Mouse (Mus musculus): ENCODE measurements around the gene Dcaf6. TPM values are rescaled to one million over a fixed set of nuclear protein-coding genes. Genes with fewer than 3 reads are reported as not detected.

Gene Dcaf6
- 10 to 100 TPM; 50.5 to 57.9 TPM for total RNA-seq (2021)
- long read RNA-seq, experiment 1, full-length matches to known transcripts, result 9 of 20 reads
- long read RNA-seq, experiment 1, partial matches to known transcripts, result 5 of 20 reads
- long read RNA-seq, experiment 1, other reads (novel, unspliced or antisense), result 6 of 20 reads
- long read RNA-seq, experiment 2, full-length matches to known transcripts, result 7 of 11 reads
- long read RNA-seq, experiment 2, partial matches to known transcripts, result 2 of 11 reads
- long read RNA-seq, experiment 2, other reads (novel, unspliced or antisense), result 2 of 11 reads

GRCm38 (mm10) chr1:165460360-165460800 lies at the start of gene Dcaf6, which contains the start of gene Mpc2:
Dcaf6 (minus strand) TSS chr1:165460475.
Mpc2 (plus strand) TSS chr1:165460637.
- peak; percentile 100 for DNase-seq

- no peak for DNase-seq
Measured at GRCm38 (mm10) chr1:165506303-165506702, 46.0 kb upstream of the Dcaf6 start.

- DNase-seq, result peak; percentile 75
Measured at GRCm38 (mm10) chr1:165503307-165504024, 43.2 kb upstream of the Dcaf6 start.

GRCm38 (mm10) chr1:165498856-165499255 lies 38.6 kb upstream of the Dcaf6 start:
- no peak for DNase-seq

GRCm38 (mm10) chr1:165489197-165489596 lies 28.9 kb upstream of the Dcaf6 start:
- no peak for DNase-seq

DNA sequence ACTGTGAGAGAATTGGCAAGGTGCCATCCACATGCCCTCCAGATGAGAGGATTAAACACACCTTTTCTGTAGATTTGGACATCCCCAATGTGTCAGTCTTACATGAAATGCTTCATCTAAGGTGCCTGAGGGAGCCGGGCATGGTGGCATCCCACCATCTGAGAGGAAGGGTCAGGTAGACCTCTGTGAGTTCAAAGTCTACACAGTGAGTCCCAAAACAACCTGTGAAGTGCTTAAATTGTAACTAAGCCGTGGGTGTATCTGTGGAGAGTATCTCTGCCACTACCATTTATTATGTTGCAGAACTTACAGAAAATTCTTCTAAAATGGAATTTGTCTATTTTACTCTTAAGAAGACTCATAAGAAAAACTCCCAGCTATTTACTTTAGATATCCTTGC lies 25.8 kb upstream of the Dcaf6 start:
- DNase-seq, result no peak

- no peak for DNase-seq
Measured at GRCm38 (mm10) chr1:165484688-165485233, 24.5 kb upstream of the Dcaf6 start, which contains the start of gene Adcy10. Adcy10 (plus strand) TSS chr1:165485183.

- no peak for DNase-seq
Measured at GRCm38 (mm10) chr1:165471490-165471889, 11.2 kb upstream of the Dcaf6 start.

DNA sequence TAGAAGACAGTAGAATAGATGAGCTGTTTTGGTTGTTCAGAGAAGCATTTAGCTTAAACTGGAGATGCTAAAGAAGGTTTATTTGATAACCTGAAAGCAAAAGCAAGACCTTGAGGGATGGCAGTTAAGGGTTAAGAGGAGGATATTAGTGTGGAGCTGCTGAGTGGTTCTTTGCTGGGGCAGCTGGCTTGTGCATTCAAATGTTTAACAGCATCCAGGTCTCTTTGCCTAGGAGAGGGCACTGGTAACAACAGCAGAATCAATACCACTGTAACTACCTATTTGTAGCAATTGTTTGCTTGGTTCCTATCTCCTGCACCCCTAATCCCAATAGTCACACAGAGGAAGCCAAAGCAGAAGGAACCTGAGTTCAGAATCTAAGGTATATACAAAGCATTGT lies 9.4 kb upstream of the Dcaf6 start:
- DNase-seq, result no peak

DNA sequence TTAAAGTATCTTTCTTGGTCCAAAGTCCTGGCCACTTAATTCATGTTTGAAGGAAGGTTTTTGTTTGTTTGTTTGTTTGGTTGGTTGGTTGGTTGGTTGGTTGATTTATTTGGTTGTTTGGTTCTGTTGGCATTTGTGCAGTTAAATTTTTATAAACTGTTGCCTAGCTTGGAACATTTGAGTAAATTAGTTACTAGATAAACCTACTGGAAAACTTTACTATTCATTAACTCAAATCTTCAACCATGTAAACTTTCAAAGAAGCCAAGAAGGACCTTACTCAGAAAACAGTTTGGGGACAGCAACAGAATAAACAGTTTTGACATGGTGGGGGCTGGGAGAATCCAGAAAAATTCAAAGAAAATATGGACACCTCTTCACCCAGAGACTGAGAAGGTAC lies 8.7 kb upstream of the Dcaf6 start:
- no peak for DNase-seq

DNA sequence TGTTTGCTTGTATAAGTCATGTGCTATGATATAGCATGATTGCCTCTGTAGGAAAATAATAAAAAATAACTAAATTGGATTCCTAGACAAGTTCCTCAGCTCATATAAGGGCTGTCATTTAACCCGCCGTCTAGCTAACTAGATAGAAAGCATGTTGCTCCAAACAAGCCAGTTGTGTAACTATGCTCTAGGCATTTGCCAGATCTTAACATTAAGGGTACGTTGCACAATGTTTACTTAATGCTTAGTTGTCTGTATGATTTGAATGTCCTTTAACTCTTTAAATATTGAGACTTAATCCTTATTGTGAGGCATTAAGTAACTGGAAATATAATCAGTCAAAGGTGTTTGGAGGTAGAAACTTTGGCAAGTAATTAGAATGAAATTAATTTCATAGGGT lies 4.3 kb upstream of the Dcaf6 start:
- DNase-seq, result no peak

DNA sequence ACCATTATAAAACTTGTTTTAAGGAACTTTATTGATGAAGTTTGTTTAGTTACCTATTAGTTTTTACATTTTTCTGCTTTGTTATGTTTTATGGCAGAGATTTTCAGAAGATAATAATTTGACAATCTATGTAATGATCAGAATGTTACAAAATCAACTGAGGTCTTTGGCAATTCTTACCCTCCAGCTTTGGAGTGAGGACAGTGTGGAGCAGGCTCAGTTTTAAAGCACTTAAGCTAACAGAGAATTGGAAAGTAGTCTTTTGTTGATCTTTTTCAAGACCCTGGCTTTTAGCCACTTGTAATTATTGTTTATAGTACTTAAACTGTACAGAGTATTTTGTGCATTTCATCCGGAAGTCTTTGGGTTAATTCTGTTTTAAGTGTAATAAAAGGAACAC lies 2.6 kb upstream of the Dcaf6 start:
- DNase-seq, result no peak

- DNase-seq, result peak; percentile 56
Measured at GRCm38 (mm10) chr1:165461681-165462080, 1.4 kb upstream of the Dcaf6 start.

DNA sequence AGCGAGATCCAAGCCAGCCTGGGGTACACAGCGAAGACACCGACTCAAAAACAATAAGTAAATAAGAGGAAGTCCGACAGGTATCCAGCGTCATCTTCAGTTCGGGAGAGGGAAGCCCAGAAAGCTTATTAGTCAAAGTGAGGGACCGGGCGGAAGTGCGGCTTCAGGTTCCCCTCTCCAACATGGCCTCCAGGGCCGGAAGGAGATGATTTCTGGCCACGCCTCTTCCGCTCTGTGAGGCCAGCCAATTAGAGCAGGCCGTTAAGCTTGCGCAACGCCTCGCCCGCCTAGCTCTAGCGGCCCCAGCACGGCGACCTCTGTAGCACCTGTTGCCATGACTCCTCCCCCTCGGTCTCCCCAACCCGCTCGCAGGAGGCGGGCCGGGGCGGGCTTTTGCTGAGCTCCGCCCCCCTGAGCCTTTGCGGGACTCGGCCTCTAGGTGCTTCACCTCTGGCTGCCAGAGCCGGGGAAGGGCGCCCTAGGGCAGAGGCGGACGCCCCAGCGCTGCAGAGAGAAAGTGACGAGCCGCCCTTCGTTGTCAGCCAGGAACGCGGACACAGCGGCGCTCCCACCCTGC lies 614 bp upstream of the Dcaf6 start:
- peak; percentile 100 for DNase-seq

- peak; percentile 72 for DNase-seq
Measured at GRCm38 (mm10) chr1:165459503-165460181, 633 bp downstream of the Dcaf6 start.

DNA sequence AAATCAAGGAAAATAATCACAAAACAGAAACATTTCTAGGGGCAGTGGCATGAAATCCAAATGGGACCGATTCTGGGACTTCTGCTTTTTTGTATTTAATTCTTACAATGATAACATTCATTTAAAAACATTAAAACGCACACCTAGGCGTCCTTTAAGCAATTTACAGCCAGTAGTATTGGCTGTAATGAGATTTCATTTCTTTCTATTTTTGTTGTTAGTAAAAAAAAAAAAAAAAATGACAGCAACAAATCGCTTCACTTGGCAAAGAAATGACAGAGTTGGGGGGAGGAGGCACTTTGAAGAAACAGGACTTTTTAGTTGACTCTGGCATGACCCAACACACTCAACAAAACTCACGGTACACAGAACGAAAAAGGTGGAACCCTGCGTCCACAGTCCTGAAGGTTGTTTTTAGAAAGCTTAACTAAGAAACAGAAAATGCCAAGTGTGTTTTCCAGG lies 1.2 kb downstream of the Dcaf6 start:
- no peak for DNase-seq

- no peak for DNase-seq
Measured at GRCm38 (mm10) chr1:165441719-165442118, 18.6 kb downstream of the Dcaf6 start.

- no peak for DNase-seq
Measured at GRCm38 (mm10) chr1:165441201-165441600, 19.1 kb downstream of the Dcaf6 start.

GRCm38 (mm10) chr1:165440788-165441187 lies 19.5 kb downstream of the Dcaf6 start:
- DNase-seq, result no peak

DNA sequence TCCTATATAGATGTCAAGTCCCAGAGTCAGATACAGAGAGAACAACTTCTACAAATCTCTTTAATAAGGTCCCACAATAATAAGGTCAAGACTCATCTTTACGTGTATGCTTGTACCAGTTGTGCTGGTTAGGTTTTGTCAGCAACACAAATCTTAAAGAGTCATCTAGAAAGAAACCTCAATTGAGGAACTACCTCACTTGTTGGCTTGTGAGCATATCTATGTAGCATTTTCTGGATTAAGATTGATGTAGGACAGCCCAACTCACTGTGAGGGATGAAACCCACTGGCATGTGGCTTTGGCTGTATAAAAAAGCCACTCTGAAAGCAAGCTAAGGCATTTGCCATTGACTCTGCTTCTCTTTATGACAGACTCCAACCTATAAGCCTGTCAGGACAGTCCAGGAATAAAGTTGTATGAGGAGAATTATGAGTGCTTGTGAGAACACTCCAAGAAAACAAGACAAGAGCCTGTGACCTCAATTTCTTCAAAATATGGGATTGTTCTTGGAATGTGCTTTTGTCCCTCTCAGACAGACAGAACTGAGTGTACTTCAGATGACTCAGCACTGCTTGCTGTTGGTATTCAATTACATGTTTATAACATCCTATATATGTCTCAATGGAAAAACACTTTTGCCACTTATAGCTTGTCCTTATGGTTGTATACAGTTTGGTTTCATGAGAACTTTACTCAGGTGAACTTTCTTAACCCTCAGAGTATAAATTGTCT lies 21.8 kb downstream of the Dcaf6 start:
- no peak for DNase-seq

GRCm38 (mm10) chr1:165432883-165433282 lies 27.4 kb downstream of the Dcaf6 start:
- DNase-seq, result peak; percentile 15

DNA sequence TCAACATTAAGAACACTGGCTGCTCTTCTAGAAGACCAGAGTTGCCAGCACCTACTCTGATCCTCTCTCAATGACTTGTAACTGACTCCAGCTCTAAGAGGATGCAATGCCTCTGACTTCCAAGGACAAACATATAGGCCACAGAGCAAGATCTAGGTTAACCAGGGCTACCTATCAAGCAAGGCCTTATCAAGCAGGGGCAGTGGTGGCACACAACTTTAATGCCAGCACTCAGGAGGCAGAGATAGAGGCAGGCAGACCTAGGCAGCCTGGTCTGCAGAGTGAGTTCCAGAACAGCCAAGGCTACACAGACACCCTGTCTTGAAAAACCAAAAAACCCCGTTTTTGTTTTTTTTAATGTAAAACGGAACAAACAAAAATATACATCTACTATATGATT lies 34.0 kb downstream of the Dcaf6 start:
- DNase-seq, result no peak
